Mouse (Mus musculus) heart, embryonic 15.5 days (tissue): ENCODE data around the gene Pnmal1. TPM values are rescaled to one million over a fixed set of nuclear protein-coding genes. Genes with fewer than 3 reads are reported as not detected.

Experiments
- ATAC-seq: fragments of 200-750 bp; cut with Nextera tagmentation; replicated peaks from 2 replicates; pipeline ENCODE4 v1.8.0; 2017; ENCODE audit warnings: low read depth, moderate TSS enrichment; ENCODE audit not compliant: insufficient number of reproducible peaks, insufficient read depth, low FRiP score
- H3K27ac ChIP-seq: fragments of 300-500 bp; sonication (generic); 2 replicates; pipeline ENCODE4 v1.5.1; 2015; ENCODE audit warnings: mild to moderate bottlenecking, inconsistent platforms
- H3K27me3 ChIP-seq: fragments of 300-500 bp; sonication (generic); 2 replicates; pipeline ENCODE4 v1.6.1; 2015; ENCODE audit warnings: inconsistent platforms
- H3K36me3 ChIP-seq: fragments of 300-500 bp; sonication (generic); 2 replicates; pipeline ENCODE4 v1.6.1; 2015; ENCODE audit warnings: mild to moderate bottlenecking, inconsistent platforms
- H3K4me1 ChIP-seq: fragments of 300-500 bp; sonication (generic); replicated peaks from 2 replicates; pipeline ENCODE4 v1.6.1; 2015; ENCODE audit warnings: inconsistent platforms
- H3K4me2 ChIP-seq: fragments of 300-500 bp; sonication (generic); 2 replicates; pipeline ENCODE4 v1.6.1; 2015; ENCODE audit warnings: inconsistent platforms, mild to moderate bottlenecking, moderate library complexity
- H3K4me3 ChIP-seq: fragments of 300-500 bp; sonication (generic); 2 replicates; pipeline ENCODE4 v1.5.1; 2015; ENCODE audit warnings: mild to moderate bottlenecking, inconsistent platforms
- H3K9ac ChIP-seq: fragments of 300-500 bp; sonication (generic); 2 replicates; pipeline ENCODE4 v1.6.1; 2015; ENCODE audit warnings: mild to moderate bottlenecking, inconsistent platforms
- H3K9me3 ChIP-seq: fragments of 300-500 bp; sonication (generic); replicated peaks from 2 replicates; pipeline ENCODE4 v1.6.1; 2016; ENCODE audit warnings: inconsistent platforms
- WGBS: fragments of 180-500 bp; shearing (Covaris S2); methylation state at CpG from one replicate; pipeline ENCODE4 v1.1.7; 2015; ENCODE audit warnings: mixed read lengths; 5-methylcytosine and 5-hydroxymethylcytosine counted together
- polyA plus RNA-seq: library from polyadenylated mRNA; unstranded; fragments of >200 nt; fragmentation: Nextera tagmentation; extraction: Ambion mirVana; gene quantifications from 2 replicates; pipeline ENCODE4 v1.2.1, GENCODE M21; 2015

Pnmal1 gene
- polyA plus RNA-seq, 1 experiment from 2014 or later, result 0.05 TPM

- WGBS, result 73% methylated on average over 5 of the region's 5 CpGs
Observed at GRCm38 (mm10) chr7:16961678-16962077, 2.2 kb downstream of the Pnmal1 start.

GRCm38 (mm10) chr7:16968414-16968813 lies 8.9 kb downstream of the Pnmal1 start:
- no peak for ATAC-seq
- 82% methylated on average over 6 of the region's 6 CpGs for WGBS

More at GRCm38 (mm10) chr7:16961678-16962077, 2.2 kb downstream of the Pnmal1 start:
- Histone ChIP-seq H3K36me3 (no peaks in the 10 kb centered on the region), H3K9ac (no peak overlapping the region), H3K27me3 (no peaks in the 10 kb centered on the region), H3K9me3 (no peaks in the 10 kb centered on the region), H3K4me3 (no peak overlapping the region), H3K4me1 (0 out of 2 replicates have a peak, but pooled peaks cover 2% of the 10 kb centered on the region), H3K4me2 (no peak overlapping the region), H3K27ac (no peak overlapping the region)
- no peak for ATAC-seq

GRCm38 (mm10) chr7:16971160-16971559 lies 11.7 kb downstream of the Pnmal1 start:
- Histone ChIP-seq H3K9ac (no peak overlapping the region), H3K4me3 (no peak overlapping the region), H3K4me2 (no peak overlapping the region), H3K27ac (peak overlapping the region; percentile 56), H3K9me3 (no peaks in the 10 kb centered on the region), H3K27me3 (no peaks in the 10 kb centered on the region), H3K36me3 (no peaks in the 10 kb centered on the region), H3K4me1 (peaks cover 17% of the 10 kb centered on the region)
- no peak for ATAC-seq
- 76% methylated on average over 3 of the region's 3 CpGs for WGBS

More at GRCm38 (mm10) chr7:16968414-16968813, 8.9 kb downstream of the Pnmal1 start:
- peaks cover 5% of the 10 kb centered on the region; the same call in 1 of the 2 replicates for H3K4me1 ChIP-seq
- H3K4me3 ChIP-seq, result no peak overlapping the region
- H3K27ac ChIP-seq, result no peak overlapping the region
- H3K27me3 ChIP-seq, result no peaks in the 10 kb centered on the region
- no peaks in the 10 kb centered on the region for H3K36me3 ChIP-seq
- no peak overlapping the region for H3K9ac ChIP-seq
- no peaks in the 10 kb centered on the region for H3K9me3 ChIP-seq
- H3K4me2 ChIP-seq, result no peak overlapping the region

- WGBS, result 26% methylated on average over 6 of the region's 6 CpGs
- H3K4me2 ChIP-seq, result 0 out of 2 replicates have a peak overlapping the region, but pooled peaks have one; percentile 5
- H3K9me3 ChIP-seq, result no peaks in the 10 kb centered on the region
- peak; percentile 67; the same call in 1 of the 2 replicates for ATAC-seq
- H3K9ac ChIP-seq, result no peak overlapping the region
- H3K27ac ChIP-seq, result peak overlapping the region; percentile 45
- no peaks in the 10 kb centered on the region for H3K27me3 ChIP-seq
- H3K36me3 ChIP-seq, result no peaks in the 10 kb centered on the region
- H3K4me1 ChIP-seq, result peaks cover 22% of the 10 kb centered on the region
- H3K4me3 ChIP-seq, result no peak overlapping the region
Observed at GRCm38 (mm10) chr7:16974018-16974417, 14.5 kb downstream of the Pnmal1 start.

- no peaks in the 10 kb centered on the region for H3K9me3 ChIP-seq
- H3K4me2 ChIP-seq, result no peak overlapping the region
- H3K4me1 ChIP-seq, result peaks cover 29% of the 10 kb centered on the region
- no peak overlapping the region for H3K9ac ChIP-seq
- no peak overlapping the region for H3K27ac ChIP-seq
- ATAC-seq, result no peak
- no peaks in the 10 kb centered on the region for H3K27me3 ChIP-seq
- H3K4me3 ChIP-seq, result no peak overlapping the region
- H3K36me3 ChIP-seq, result no peaks in the 10 kb centered on the region
- 43% methylated on average over 8 of the region's 8 CpGs for WGBS
Observed at GRCm38 (mm10) chr7:16976298-16976697, 16.8 kb downstream of the Pnmal1 start.

- Histone ChIP-seq H3K4me1 (peaks cover 34% of the 10 kb centered on the region), H3K27ac (no peak overlapping the region), H3K36me3 (no peaks in the 10 kb centered on the region), H3K9ac (no peak overlapping the region), H3K27me3 (no peaks in the 10 kb centered on the region; the same call in 1 of the 2 replicates), H3K9me3 (no peaks in the 10 kb centered on the region), H3K4me3 (no peak overlapping the region), H3K4me2 (no peak overlapping the region)
- no peak for ATAC-seq
- WGBS, result 68% methylated on average over 6 of the region's 6 CpGs
Observed at GRCm38 (mm10) chr7:16978173-16978572, 18.7 kb downstream of the Pnmal1 start.

GRCm38 (mm10) chr7:16978593-16978992 lies 19.1 kb downstream of the Pnmal1 start:
- H3K9me3 ChIP-seq, result no peaks in the 10 kb centered on the region
- 86% methylated on average over 3 of the region's 3 CpGs for WGBS

GRCm38 (mm10) chr7:16980348-16980747 lies 20.9 kb downstream of the Pnmal1 start:
- Histone ChIP-seq H3K27me3 (no peaks in the 10 kb centered on the region; the same call in 1 of the 2 replicates), H3K4me1 (peaks cover 26% of the 10 kb centered on the region), H3K9ac (0 out of 2 replicates have a peak overlapping the region, but pooled peaks have one; percentile 40), H3K9me3 (no peaks in the 10 kb centered on the region), H3K4me2 (peak overlapping the region; percentile 62), H3K27ac (peak overlapping the region; percentile 90), H3K36me3 (no peaks in the 10 kb centered on the region), H3K4me3 (peak overlapping the region; percentile 36)
- WGBS, result 2% methylated on average over 12 of the region's 12 CpGs
- peak; percentile 50; the same call in 1 of the 2 replicates for ATAC-seq

More at GRCm38 (mm10) chr7:16978593-16978992, 19.1 kb downstream of the Pnmal1 start:
- ATAC-seq, result no peak
- no peak overlapping the region for H3K4me2 ChIP-seq
- no peaks in the 10 kb centered on the region for H3K36me3 ChIP-seq
- H3K4me1 ChIP-seq, result peaks cover 36% of the 10 kb centered on the region
- H3K9ac ChIP-seq, result no peak overlapping the region
- H3K27me3 ChIP-seq, result no peaks in the 10 kb centered on the region; the same call in 1 of the 2 replicates
- H3K4me3 ChIP-seq, result no peak overlapping the region
- H3K27ac ChIP-seq, result no peak overlapping the region

GRCm38 (mm10) chr7:16982859-16983568 lies 23.5 kb downstream of the Pnmal1 start, which contains the start of gene Gm42372:
Gene Gm42372 (plus strand): TSS chr7:16983086.
- Histone ChIP-seq H3K9me3 (no peaks in the 10 kb centered on the region), H3K4me2 (0 out of 2 replicates have a peak within 1 kb of the TSS, but pooled peaks have one; percentile 6), H3K4me3 (no peak within 1 kb of the TSS), H3K36me3 (no peaks in the 10 kb centered on the region), H3K27me3 (no peaks in the 10 kb centered on the region; the same call in 1 of the 2 replicates), H3K27ac (no peak within 1 kb of the TSS), H3K9ac (no peak within 1 kb of the TSS), H3K4me1 (peaks cover 27% of the 10 kb centered on the region)
- 34% methylated on average over 26 of the region's 26 CpGs for WGBS
- ATAC-seq, result no peak

GRCm38 (mm10) chr7:16987541-16988149 lies 28.2 kb downstream of the Pnmal1 start:
- Histone ChIP-seq H3K9me3 (no peaks in the 10 kb centered on the region), H3K9ac (no peak overlapping the region), H3K4me2 (no peak overlapping the region), H3K27ac (peak overlapping the region; percentile 46; the same call in 1 of the 2 replicates), H3K4me1 (peaks cover 46% of the 10 kb centered on the region), H3K36me3 (no peaks in the 10 kb centered on the region), H3K4me3 (no peak overlapping the region), H3K27me3 (no peaks in the 10 kb centered on the region; the same call in 1 of the 2 replicates)
- 35% methylated on average over 7 of the region's 7 CpGs for WGBS
- no peak for ATAC-seq

GRCm38 (mm10) chr7:16988405-16988804 lies 28.9 kb downstream of the Pnmal1 start:
- H3K4me3 ChIP-seq, result no peak overlapping the region
- no peaks in the 10 kb centered on the region for H3K36me3 ChIP-seq
- H3K4me2 ChIP-seq, result no peak overlapping the region
- no peaks in the 10 kb centered on the region for H3K9me3 ChIP-seq
- no peak for ATAC-seq
- WGBS, result 39% methylated on average over 3 of the region's 3 CpGs
- H3K9ac ChIP-seq, result no peak overlapping the region
- peaks cover 43% of the 10 kb centered on the region for H3K4me1 ChIP-seq
- H3K27ac ChIP-seq, result peak overlapping the region; percentile 10; the same call in 1 of the 2 replicates
- H3K27me3 ChIP-seq, result no peaks in the 10 kb centered on the region
